Mouse (Mus musculus) liver, adult 2 months (tissue): ENCODE results near the gene Bcl2l14.

Experiments
- CTCF ChIP-seq: fragments of 200-500 bp; IDR thresholded peaks from 2 replicates; pipeline ENCODE4 v1.5.1; 2011; ENCODE audit warnings: low read depth, low read length, control low read depth
- POLR2A ChIP-seq: fragments of 200-500 bp; IDR thresholded peaks from 2 replicates; pipeline ENCODE4 v1.6.1; 2011; ENCODE audit warnings: low read length, control low read depth; ENCODE audit not compliant: insufficient read depth; ENCODE audit errors: extremely low read depth

GRCm38 (mm10) chr6:134441716-134442115, 45.6 kb downstream of the Bcl2l14 start:
- TF ChIP-seq CTCF (no peak), POLR2A (no peak)
